Mouse (Mus musculus) layer of hippocampus, adult 8-10 months (tissue): ENCODE results near the gene Actrt2. TPM values are rescaled to one million over a fixed set of nuclear protein-coding genes. Genes with fewer than 3 reads are reported as not detected.
A peak's percentile ranks its signal among the peaks of the same experiment; 100 is the strongest.

Source experiments
- DNase-seq, 2 experiments: peaks; one replicate each; pipeline ENCODE4 v3.0.0; 2022; ENCODE audit warnings: low spot score in 2 of 2
- total RNA-seq, 4 experiments: library from RNA; stranded (reverse); gene quantifications; 2 replicates each; pipeline ENCODE4 v1.2.4; 2022

Gene Actrt2
- total RNA-seq, 4 experiments from 2014 or later, result not detected

DNA sequence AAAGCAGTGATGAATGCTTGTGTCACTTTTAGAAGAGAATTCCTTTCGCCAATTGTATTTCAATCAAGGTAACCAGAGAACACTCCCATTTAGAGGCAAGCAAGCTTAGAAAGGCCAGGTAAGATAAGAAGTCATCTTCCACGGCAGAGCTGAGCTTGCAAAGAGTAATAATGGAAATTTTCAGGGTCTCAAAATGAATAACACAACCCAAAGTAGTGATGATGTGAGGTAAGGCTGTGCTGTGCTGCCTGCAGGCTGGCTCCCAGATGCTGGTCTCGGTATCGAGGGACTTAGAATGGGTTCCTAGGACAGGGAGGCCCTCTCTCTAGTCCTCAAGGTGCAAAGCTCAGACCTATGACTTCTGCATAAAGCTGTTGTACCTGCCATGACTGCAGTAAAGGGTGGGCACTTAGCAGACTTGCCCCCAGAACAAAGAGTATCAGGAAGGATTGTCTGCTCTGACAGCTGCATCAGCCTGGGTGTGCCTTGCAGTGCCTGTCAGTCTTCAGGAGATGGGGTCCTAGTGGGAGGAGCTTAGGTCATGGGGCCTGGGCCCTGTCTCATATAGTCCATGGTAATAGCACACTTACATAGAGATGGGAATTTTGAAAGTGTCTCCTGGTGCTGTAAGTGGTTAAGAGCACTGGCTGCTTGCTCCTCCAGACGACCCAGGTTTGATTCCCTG lies 15.5 kb upstream of the Actrt2 start:
- DNase-seq, result no peak

DNA sequence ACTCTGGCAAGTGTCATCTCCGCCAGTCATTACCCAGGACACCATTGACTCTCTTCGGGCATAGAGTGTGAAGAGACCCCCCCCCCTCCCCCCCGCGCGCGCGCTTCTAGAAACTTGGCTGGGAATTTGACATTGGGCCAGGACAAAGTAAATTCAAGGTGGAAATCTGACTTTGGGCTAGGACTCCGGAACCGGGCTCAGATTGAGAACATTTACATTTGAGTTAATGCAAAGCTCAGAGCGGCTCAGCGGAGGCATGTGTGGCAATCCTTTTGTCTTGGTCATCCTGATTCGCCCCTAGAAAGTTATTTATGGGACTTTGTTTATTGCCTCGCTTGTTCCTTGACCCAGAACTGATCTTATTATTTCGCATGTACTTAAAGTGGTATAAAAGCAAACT lies 14.6 kb upstream of the Actrt2 start:
- no peak for DNase-seq

DNA sequence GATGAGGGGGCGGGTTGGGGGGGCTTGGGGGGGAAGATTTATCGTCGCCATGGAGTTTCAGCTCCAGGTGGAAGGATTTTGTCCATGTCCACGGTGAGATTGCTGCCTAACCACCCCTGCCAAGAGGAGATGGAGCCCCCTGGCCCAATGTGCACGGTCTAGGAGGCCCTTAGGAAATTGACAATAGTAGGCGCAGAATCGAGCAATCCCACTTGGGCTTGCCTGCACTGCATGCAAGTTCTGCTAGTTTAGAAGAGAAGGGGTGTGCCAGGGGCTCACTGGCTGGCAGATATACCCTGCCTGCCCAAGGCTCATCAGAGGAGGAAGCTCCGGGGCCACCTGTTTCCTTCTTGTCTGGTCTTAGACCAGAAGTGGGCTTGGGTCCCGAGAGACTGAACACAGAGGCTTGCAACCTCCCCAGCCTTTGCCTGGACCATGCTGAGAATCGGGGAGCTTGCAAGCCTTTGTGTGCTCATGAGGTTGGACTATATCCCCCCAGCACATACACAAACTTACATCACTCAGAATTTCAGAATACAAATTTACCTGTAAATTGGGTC lies 7.9 kb upstream of the Actrt2 start:
- no peak for DNase-seq

DNA sequence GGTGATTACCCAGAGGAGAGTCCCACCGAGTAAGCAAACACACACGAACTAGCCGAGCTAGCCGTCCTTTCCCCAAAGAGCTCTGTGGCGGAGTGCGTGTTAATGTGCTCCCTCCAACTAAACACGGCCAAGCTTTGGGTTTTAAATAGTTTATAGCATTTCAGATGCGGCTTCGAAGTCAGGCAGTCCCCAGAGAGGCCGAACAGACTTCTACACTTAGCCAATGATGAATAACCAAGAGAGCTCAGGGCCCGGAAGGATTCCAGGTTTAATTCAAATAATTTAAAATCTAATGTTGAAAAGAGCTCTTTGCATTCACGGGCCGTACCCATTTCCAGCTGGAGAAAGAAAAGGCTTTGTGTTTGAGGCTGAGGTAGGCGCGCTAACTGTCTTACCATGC lies 7.3 kb upstream of the Actrt2 start:
- no peak for DNase-seq

DNA sequence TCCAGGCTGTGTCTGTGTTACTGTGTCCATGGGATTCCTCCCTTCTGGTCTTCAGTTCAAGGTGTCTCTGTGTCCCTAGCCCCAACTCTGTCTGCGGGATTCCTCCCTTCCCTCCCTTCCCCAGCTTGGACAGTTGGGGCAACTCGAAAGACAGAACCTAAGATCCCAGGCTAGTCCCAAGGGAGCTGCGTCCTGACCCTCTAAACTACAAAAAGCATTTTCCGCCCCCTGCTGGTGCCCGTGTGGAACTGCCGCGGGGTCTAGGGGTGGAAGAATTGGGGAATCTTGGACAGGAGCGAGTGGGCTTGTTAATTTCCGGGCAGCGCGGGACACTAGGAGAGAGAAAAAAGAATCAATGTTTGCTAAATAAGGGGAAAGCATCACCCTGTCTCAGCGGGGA lies 6.9 kb upstream of the Actrt2 start:
- DNase-seq, result peak; percentile 9 to 48

DNA sequence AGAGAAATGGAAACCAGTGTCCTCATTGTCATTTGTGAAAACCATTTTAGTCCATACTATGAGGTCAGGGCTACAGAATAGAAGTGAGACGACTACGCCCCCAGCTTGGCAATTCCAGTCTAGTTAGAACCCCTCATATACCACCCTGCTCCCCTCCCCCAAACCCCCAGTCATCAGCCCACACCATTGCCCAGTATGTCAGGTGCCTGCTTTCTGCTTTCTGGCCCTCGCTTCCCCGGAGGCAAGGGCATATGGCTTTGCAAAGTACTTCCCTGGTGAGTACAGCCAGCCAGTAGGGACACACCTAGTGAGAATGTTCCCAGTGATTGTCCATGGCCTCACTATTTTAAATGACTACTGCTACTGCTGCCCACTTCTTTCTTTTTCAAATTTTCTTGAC lies 6.3 kb upstream of the Actrt2 start:
- no peak for DNase-seq

DNA sequence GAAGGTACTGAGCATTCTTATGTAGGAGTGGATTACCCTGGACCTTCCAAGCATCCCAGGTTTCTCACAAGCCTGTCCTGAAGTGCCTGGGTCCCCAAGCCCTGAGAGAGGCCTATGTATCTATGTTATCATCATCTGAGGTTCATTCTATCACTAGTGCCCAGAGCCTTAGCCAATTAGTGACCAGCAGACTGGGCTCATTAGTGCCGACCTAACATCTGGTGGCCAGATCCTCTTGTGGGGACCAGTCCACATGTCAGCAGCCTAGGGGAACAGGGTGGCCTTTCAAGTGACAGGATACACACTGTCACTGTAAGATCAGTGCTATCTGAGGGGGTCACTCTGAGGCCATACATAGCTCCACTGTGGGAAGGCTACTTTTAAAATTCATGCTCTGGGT lies 4.4 kb upstream of the Actrt2 start:
- no peak for DNase-seq

DNA sequence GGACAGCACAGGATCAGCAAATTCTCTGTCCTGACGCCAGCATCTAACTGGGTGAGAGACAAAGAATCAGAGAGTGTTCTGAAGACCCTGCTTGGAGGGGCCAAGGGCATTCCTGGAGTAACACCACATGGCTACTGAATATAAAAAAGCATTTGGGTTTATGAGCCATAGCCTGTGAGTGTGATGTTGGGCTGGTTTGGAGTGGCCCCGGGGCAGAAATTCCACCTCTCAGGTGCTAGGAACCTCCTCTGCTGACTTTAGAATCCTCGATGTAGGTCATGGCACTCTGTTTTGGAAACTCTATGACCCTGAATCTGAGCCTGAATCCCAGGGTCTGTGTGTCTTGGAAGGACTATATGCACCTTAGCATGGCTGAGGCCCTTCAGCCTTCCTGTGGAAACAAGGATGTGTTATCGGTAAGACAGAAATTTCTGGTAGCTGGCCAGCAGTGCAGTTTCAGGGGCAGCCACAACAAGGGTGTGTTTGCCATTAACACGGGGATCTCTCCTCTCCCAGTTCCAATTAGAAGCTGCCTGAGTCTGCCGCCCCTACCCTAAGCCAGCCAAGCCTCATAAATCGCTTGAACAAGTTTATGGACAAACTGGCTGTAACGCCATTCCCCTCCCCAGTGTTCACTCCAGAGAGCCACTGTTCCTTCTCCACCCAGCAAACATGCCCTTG lies 3.7 kb upstream of the Actrt2 start:
- no peak for DNase-seq

DNA sequence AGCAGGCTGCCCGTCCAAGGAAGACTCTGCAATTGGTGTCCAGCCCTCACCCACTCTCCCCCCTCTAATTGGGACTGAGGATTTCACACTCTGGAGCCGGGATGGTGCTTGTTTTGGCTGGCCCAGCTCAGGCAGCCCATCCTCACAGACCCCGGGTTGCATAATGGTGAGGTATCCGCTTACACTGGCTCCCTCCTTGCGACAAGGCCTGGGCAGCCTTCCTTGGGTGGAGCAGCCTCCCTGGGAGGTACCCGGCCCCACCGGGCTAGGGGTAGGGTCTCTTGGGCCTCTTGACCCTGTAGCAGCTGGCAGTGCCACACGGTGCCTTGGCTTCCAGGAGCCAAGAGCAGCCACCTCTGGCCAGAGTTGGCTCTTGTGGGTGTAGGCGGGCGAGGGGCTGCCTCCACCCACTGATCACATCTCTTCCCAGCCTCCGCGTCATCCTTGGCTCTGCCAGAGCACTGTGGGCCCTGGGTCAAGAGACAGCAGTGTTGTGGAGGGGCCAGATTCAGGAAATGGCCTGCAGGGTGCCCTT lies 4.9 kb downstream of the Actrt2 start:
- no peak for DNase-seq

DNA sequence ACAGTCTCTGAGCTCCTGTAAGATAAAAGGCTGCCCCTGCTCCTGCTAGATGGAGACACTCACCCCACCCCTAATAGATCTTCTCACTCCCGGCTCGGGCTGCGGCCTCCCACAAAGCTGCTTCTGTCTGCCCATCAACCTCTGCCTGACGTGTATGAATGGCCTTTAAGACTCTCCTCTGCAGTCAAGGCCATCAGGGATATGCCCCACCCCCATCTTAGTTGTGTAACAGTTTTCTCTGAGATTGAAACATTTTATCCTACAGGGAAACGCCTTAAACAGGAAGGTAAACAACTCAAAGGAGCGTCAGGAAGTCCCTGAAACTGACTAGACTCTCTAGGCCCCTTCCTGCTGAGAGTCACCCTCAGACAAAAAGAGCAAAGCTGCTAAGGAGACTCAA lies 6.4 kb downstream of the Actrt2 start:
- DNase-seq, result no peak

DNA sequence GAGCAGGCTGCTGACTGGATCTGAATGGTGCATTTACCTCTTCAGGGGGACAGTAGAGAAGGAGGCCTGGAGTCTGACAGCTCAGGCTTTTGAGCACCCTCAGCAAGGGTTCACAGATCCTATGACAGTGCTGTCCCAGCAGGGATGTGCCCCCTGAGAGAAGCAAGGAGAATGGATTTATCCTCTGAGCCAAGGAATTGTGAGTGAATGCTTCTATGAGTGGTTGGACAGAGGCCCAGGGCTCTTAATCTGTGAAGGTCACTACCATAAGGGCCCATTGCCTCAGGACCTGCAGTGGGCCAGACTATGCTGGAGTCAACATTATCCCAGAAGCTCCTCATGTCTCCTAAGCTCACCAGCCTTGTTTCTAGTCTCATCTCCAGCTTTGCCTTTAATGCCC lies 7.6 kb downstream of the Actrt2 start:
- DNase-seq, result no peak

DNA sequence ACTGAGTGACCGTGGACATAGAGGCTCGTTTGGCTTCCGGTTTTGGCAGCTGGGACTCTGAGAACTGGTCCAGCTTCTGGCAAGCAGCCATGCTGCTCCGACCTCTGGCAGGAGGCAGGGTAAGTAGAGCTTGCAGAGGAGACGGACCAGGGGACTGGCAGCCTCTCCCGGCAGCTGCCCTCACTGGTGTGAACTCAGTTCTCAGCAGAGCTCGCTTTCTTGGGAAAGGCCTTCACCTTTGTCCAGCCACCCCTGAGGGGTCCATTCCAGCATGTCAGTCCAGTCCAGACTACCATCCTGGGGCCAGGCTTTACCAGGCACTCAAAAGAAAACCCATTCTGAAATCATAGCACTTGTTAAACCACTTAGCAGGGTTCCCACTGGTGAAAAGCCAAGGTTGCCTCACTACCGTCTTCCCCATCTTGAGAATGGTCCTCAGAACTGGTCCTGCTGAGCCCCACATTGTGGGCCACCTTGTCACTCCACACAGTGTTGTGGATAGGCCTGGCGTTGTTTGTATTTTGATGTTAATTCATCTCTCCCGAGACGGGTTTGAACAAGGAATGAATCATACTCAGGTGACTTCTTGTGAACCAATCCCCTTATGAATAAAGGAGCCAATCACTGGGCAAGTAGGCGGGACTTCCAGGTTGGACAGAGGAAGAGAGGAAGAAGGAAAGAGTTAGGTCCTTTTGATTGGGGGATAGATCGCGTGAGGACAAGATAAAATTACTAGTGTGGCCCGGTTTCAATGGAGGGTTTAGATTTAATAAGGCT lies 12.3 kb downstream of the Actrt2 start:
- DNase-seq, result peak; percentile 64 to 76

DNA sequence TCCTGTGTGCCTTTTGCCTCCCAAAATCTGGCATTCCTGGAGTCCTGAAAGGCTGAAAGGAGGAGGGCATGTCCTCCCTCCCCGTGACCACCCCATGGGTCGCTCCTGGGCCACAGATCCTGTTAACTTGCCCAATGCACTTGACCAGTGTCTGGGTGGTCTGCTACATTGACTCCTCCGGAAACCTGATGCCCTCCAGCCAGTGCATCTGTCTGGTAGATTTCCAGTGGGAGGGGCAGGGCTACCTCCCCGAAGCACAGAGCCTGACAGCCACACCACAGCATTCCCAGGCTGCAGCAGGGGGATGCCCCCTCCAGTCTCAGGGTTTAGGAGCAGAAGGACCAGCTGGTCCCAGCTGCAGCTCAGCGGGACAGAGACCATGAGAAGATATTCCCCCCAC lies 15.2 kb downstream of the Actrt2 start:
- no peak for DNase-seq

DNA sequence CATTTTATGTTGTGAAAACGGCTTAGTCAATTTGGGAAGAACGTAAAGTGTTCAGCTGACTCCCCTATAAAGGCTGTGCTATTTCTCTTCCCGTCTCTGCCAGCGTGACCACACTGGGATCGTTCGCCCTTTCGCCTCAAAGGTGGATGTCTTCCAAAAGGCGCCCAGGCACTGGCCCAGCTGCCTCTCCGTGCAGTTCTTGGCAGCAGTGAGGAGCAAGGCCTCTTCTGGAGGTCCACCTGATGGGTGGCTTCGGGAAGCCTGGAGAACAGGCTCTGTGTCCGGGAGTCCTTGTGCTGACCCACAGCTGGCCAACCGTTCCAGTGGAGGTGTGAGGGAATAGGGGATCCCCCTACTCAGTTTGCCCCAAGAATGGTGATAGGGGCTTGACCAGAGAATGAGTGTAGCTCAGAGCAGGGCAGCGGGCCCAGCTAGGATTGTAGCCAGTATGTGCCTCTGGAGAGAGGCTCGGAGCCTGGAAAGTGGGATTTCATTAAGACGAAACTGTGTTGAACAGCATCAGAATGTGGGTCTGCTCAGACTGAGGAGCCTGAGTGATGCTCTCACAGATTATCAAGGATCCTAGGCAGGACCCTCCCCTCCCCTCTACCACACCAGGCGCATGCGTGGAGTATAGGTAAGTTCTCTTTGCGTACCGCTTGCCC lies 18.5 kb downstream of the Actrt2 start:
- peak; percentile 19 to 40 for DNase-seq

DNA sequence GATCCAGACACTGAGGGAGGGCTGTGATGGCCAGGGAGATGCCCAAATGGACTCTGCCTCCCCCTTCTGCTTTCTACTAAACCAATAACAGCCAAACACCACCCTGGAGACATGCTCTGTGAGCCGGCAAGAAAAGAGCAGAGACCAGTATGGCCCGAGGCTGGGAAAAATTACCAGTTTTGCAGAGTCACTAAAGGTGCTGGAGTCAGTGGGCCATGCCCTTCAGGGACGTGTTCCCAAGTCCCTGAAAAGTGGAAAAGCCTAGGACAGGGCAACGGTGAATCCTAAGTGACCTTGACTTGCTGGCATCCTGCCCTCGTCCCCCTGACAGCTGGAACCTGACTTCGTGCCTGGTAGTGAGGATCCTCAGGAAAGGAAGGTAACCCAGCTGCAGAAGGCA lies 25.2 kb downstream of the Actrt2 start:
- DNase-seq, result no peak

DNA sequence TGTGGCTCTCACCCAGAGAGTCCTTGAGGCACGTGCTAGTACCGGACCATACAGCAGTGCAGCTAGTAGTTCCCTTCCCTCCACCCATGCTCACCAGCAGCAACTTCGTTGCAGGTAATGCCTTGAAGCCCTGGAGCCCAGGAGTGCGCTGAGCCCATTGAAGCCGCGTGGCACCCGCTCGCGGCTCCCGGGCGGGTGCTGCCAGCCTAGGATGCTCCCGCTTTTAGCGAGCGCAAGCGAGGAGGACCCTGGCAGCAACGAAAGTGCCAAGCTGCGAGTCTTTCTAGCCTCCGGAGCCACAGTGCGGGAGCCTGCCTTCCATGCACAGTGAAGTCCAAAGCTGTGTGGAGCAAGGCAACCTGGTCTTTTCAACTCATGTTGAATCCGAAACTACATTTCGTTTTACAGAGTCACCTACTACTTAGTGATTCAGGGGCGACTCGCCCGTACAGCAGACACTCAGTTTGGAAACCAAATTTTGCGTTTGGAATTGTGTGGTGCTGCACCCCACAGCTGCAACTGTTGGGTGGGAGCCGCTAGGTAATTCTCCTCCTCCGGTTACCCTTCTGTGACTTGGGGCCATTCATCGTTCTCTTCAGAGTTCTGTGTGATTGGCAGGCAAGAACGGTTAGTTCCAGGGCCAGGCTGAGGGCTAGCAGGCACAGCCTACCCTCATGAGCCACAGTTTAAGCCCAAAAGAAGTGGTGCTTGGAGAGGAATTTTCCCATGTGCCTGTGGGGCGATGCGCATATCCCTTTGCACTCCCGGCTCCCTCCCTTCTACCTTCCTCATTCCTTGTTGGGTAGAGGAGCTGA lies 26.2 kb downstream of the Actrt2 start:
- no peak for DNase-seq

DNA sequence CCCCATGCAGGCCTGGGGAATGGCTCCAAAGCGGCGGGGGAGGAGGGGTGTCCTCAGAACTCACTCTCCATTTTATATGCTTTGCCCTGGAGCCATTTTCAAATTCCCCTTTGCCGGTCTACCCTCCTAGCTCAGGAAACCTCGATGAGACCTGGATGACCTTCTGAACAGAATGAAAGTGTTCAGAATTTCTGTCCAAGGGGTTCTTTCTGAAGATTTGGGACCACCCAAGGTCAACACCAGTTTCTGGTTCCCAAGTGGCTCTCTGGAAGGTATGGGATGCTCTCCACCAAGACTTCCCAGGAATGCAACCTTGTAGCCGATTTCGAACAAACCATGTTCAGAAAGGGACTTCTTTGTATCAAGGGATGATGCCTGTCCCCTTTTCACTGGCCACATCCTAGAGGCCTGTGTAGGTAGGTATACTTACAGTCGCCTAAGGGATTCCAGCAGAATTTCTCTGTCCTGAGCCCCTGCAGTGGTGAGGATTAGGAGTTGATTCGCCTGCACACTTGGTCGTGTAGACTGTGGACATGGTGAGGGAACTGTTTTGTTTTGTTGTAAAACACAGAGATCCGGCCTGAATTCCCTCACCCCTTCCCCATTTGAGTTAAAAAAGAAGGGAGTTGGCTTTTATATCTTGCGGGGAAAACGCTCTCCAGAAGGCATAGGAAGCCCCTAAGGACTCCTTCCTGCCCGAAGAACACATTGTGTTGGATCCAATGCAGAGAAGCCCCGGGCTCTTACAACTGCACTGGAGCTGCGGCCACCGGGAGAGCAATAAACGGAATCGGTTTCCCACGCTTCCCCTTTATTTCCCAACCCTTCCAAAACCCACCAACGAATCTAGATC lies 27.0 kb downstream of the Actrt2 start:
- DNase-seq, result no peak

DNA sequence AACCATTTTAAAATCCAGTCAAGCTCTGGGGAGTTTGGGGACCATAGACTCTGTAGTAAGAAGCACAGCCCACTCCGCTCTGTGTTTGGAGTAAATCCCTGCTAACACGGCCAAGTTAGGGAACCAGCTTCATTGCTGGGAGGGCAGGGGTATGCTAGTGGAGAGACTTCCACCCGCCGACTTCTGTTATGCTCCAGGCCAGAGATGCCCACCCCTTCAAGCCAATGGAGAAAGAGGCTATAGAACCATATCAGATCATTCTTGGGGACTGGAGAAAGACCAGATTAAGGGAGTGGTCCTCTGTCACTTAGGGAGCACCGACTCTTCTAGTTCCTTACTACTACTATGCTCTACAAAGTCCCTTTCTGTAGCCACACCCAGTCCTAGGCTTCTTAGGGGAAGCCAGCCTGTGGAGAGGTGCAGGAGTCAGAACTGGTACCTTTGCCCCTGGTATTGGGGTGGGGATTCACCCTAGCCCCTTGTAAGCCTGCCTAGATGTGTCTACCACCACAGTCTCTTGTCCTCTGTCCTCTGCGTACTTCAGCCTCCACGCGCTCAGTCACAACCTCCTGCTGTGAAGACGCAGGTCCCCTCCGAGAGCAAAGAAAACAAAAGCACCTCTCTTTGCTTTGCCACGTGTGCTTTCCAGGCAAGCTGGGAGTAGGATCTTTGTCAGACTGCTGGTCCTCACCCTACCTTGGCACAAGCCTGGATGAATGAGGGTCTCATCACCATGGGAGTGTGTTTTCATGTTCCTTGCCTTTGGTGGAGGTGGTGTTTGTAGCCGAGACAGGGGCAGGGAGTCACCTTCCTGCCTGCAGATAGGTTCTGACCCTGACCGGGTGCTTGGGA lies 27.9 kb downstream of the Actrt2 start:
- DNase-seq, result no peak

DNA sequence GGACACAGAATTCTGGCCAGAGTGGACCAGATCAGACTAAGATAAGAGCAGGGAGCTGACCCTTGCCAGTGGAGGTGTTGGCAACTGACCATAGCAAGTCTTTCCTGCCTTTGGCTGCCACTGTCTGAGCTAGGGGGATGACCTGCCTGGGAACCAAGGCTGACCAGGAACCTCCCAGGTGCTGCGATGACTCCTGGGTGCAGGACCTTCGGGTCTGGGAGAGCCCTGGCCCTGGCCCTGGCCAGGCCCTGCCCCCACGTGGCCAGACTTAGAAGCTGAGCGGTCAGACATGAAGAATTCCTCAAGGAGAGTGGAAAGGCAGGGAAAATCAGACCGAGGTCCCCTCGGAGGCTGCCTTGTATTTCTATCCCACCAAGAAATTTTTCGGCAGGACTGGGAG lies 28.5 kb downstream of the Actrt2 start:
- DNase-seq, result no peak
